Mouse (Mus musculus) left cerebral cortex, postnatal 10 days (tissue): ENCODE measurements at regions not wholly inside any gene's neighbourhood (a gene's known extent, or its start where the extent isn't known, plus 50 kb on each side); places are given as distances from the start of the nearest gene placed in this dataset.

Source experiments
- DNase-seq, 2 experiments: peaks; one replicate each; pipeline ENCODE4 v3.0.0; 2021 to 2022; ENCODE audit warnings: low spot score in 2 of 2, mixed read lengths in 1 of 2; ENCODE audit errors: extremely low spot score in 1 of 2
- intact Hi-C: fragments of 180-260 bp; cut with DNase I; formaldehyde crosslinking; loops from one replicate; pipeline ENCODE4 v1.15.1; 2025

DNA sequence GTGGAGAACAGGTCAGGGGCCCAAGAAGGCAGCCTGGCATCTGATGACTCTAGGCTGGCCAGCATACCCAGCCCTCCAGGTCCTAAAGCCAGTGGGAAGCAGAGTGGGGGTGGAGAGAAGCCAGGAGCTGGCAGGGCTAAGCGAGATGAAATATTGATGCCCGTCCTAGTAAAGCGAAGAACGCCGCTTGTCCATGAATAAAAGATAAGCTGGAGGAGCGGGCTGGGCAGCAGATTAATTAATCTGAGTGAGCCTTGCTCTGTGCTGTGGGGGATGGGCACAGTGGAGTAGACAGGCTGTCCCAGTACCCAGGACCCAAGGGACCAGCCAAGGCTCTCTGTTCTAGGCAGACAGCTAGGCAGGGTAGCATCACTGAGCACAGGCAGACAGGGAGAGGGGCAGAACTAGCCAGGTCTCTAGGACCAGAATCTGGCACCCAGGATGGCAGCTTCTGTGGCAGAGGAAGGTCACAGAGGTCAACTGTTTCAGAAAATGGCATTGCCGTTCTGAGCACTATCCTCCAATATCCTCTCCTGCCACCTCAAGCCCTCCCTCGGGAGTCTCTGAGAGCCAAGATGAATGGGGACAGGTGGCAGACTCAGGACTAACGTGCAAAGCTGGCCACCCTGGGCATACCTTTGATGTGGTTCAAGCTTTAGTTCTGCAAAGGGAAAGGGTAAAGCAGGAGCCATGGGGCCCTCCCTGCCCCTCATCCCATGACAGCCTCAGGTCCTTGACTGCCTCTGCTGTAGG, 73.0 kb upstream of the Thy1 start:
- intact Hi-C loops: loop anchor here (5.0 to 10.0 kb wide), 4 partner anchors 48 to 745 kb away; partner anchors contain the start of gene Nectin1
- DNase-seq: no peak

DNA sequence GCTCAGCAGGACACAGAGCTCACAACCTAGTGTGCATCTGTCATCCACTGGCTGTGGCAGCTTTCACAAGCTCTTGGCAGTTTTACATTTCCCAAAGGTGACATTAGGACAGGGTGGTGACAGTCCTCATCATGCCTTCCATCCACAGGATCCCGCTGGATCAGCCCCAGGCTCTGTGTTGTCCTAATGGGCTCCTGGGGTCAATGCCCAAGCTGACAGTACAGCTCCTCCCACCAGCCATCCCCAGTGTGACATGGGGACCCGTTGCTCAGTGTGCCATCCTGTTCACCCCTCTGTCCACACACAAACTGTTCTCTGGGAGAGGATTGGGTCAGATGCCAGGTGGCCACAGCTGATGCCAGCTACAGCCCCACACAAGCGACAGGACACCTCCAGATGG, 72.3 kb upstream of the Thy1 start:
- intact Hi-C loops: loop anchor here (5.0 to 10.0 kb wide), 4 partner anchors 49 to 746 kb away; partner anchors contain the start of gene Nectin1
- no peak for DNase-seq

DNA sequence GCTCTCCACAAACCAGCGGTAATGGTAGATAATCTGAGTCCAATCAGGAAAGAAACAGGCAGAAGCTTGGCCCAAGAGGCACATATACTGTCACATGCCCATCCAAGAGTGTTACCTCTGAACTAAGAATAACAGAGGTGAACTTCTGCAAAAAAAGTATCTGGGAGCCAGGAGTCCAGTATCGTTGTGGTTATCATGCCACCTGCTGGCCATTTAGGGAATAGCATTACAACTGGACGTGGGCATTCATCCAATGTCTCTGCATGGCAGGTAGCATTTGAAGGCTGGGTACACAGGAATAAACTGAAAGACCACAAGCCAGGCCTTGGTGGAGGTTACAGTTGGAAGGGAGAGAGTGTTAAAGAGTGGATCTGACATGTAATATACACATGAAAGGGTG, 70.9 kb upstream of the Thy1 start:
- peak in 1 of 2 experiments; percentile 60 for DNase-seq
- intact Hi-C loops: loop anchor here (5.0 to 10.0 kb wide), 4 partner anchors 50 to 747 kb away; partner anchors contain the start of gene Nectin1

DNA sequence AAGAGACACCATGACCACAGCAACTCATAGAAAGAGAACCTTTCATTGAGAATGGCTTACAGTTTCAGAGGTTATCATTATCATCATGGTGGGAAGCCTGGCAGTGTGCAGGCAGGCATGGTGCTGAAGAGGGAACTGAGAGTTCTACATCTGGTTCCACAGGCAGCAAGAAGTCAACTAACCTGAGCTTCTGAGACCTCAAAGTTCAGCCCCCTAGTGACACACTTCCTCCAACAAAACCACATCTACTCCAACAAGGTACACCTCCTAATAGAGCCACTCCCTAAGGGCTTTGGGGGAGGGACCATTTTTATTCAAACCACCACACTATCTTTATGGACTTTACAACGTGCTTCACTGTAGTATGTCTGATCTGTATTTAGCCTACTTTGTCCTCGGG, 67.8 kb upstream of the Thy1 start:
- no peak for DNase-seq

DNA sequence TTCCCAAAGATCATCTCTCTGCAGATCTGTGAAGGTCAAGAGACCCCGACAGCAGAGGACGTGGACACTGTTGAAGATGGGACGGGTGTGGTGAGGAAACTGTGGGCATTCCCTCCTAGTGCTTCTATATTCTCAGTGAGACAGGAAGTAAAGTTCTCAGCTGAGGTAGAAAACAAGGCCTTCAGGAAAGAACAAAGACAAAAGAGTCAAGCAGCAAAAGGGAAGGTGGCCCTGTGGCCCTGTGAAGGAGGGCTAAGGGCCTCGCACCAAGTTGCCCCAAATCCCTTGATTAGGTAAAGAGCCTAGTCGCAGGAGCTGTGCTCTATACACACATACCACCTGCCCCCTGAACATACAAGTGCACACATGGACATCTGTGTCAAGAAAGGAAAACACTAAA, 66.8 kb upstream of the Thy1 start:
- DNase-seq: no peak
- intact Hi-C loops: loop anchor here (10.0 kb wide), 1 partner anchor 752 kb away; no protein-coding TSS in a partner anchor

More for the DNA sequence above, 67.8 kb upstream of the Thy1 start:
- intact Hi-C loops: loop anchor here (10.0 kb wide), 1 partner anchor 751 kb away; no protein-coding TSS in a partner anchor

DNA sequence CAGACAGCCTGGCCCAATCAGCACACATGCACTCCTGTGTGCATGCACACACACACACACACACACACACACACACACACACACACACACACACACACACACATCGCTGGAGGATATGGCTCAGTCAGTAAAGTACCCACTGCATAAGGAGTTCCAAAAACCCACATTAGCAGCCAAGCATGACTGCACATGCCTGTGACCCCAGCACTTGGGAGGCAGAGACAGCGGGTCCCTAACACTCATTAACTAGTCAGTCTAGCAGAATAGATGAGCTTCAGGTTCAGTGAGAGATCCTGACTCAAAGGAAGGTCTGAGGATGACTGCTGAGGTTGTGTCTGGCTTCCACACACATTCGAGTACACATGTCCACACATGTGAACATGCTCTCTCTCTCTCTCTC, 65.4 kb upstream of the Thy1 start:
- no peak for DNase-seq
- intact Hi-C loops: loop anchor here (10.0 kb wide), 1 partner anchor 753 kb away; no protein-coding TSS in a partner anchor

DNA sequence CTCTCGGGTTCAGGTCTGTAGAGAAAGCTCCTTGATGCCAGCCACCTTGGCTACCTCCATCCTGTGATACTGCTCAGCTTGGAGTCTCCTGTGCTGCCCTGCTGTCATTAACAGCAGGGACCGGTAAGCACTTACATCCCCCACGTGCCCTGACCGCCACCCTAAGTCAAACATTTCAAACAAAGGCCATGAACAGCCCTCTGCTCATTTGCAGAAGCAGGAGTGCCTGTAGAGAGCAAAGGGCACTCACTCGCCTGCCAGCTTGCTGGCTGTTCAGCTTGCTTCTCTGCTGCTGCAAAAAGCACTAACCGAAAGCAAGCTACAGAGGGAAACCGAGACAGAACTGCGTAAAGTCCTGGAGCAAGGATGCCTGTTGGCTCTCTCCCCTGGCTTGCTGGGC, 61.8 kb upstream of the Thy1 start:
- intact Hi-C loops: loop anchor here (5.0 to 10.0 kb wide), 2 partner anchors 141 to 253 kb away; partner anchors contain the start of gene Cbl
- DNase-seq: no peak

DNA sequence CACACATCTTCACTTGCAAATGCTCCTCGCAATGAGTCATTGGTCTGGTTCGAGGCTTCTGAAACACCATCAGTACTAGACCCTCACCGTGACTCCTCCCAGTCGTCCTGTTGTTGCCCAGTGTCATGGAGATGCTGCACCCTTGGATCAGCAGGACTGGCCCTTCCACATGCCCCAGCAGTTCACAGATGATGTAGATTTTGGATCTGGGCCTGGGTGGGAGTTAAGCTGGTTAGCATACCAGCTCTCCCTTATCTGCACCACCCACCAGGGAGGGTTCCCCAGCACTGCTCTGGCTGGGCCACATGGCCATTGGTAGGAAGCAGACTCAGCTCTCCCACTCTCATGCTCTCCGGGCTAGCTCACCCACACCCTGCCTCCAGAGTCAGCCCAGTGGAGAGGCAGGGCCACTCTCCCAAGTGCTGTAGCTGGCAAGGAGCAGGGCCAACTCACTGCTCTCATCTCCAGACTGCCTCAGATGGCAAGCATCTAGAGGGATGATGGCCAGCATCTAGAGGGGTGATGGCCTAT, 60.8 kb upstream of the Thy1 start:
- no peak for DNase-seq
- intact Hi-C loops: loop anchor here (5.0 to 10.0 kb wide), 2 partner anchors 140 to 252 kb away; partner anchors contain the start of gene Cbl

DNA sequence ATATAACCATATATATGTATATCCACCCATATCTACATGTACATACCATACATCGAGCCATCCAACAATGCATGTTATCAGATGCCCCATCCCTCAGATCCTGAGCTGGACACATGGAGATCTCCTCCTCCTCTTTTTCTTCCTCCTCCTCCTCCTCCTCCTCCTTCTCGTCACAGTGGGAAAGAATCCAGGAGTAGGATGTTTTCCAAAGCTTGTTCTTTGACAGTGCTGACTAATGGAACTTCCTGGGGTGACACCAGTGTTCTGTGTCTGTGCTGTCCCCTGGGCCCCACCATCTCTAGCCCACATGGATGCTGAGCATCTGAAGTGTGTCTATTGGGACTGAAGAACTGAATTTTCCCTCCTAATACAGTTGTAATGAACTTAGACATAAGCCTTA, 60.0 kb upstream of the Thy1 start:
- intact Hi-C loops: loop anchor here (5.0 to 10.0 kb wide), 2 partner anchors 139 to 252 kb away; partner anchors contain the start of gene Cbl

DNA sequence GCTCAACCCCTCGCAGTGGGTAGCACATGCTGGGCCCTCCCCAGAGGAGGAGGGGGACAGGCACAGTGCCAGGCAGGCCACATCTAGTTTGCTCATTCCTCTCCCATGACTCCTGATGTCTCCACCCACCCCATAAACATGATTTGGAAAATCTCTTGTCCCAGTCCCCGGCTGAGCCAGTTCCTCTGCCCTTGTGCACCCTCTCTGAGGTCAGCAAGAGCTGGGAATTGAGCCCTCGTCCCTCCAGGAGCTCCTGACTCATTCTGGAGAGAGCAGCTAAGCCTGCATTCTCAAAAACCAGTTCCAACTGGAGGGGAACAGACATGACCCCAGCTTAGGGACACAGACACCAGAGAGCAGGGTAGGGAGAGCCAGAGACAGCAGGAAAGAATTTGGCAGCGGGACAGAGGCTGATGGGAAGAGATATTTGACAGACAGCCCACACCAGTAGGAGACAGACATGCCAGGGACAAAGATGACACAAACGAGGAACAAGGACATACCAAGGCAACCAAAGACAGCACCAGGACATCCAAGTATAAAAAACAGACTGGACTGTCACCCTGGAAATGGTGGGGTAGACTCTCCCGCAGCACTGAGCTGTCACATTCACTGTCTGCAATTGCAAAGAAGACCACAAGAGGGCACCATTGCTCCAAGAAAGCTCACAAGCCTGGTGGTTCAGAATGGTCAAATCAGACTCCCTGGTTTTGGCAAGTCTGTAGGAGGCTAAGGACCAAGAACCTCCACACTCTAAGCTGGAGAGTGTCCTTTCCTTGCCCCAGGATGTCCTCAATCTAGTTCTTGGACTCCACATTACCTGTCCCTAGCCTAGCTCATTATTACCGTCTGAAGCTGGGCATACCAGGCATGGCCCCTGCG, 58.8 kb upstream of the Thy1 start:
- DNase-seq: peak; percentile 84 to 87
- intact Hi-C loops: loop anchor here (5.0 to 10.0 kb wide), 3 partner anchors 58 to 250 kb away; partner anchors contain the start of genes Cbl and Thy1

More for the DNA sequence above, 60.0 kb upstream of the Thy1 start:
- no peak for DNase-seq

DNA sequence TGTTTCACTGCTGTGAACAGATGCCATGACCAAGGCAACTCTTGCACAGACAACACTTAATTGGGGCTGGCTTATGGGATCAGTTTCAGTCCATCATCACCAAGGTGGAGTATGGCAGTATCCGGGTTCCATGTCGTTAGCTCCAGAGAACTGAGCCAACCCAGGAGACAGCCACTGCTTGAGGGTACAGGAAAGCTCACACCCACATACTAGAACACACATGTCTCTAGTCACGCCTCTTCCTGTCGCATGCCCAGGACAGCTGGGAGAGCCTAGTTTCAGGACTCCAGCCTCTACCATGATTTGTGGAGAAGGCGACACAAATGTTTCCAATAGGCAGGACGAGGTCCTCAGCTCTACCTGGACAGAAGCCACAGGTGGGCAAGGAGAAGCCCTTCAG, 55.2 kb upstream of the Thy1 start:
- DNase-seq: no peak
- intact Hi-C loops: loop anchor here (5.0 to 10.0 kb wide), 2 partner anchors 54 to 247 kb away; partner anchors contain the start of genes Cbl and Thy1

DNA sequence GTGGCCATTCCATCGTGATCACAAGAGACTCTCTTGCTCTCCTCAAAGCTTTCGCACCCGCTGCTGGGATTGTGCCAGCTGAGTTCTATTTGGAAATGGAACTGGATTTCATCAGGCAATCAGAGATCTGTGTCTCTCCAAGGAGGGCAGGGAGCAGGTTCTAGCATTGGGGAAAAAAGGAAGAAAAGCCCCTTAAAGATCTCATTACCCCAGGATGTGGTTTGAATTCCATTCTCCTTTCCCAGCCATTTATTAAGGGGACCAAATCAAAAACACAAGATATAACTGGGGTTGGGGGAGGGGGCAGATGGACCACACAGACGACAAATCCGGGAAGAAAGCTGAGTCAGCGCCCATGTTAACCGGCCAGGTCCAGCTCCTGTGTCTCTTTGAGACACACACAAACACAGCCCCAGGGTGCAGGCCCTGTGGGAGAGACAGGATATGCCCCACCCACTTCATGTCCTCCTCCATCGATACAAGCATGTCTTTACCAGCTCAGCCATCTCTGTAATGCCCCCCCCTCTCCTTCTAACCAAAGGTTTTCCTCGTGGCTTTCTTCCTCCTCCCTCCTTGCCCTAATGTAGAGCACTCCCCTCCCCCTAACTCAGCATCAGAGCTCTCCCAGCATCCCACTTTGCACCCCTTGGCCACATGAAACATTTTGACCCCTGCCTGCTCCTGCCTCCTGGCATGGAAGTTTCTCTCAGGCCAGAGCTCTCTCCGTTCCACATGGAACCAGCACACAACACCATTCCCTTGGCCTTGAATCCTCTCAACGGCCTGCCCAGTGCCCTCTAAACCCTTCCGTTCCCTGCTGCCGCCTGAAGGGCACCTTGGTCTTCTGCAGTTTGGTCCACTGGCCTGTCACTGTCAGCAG, 54.0 kb upstream of the Thy1 start:
- intact Hi-C loops: loop anchor here (5.0 to 10.0 kb wide), 2 partner anchors 53 to 246 kb away; partner anchors contain the start of genes Cbl and Thy1
- peak in 1 of 2 experiments; percentile 60 for DNase-seq

DNA sequence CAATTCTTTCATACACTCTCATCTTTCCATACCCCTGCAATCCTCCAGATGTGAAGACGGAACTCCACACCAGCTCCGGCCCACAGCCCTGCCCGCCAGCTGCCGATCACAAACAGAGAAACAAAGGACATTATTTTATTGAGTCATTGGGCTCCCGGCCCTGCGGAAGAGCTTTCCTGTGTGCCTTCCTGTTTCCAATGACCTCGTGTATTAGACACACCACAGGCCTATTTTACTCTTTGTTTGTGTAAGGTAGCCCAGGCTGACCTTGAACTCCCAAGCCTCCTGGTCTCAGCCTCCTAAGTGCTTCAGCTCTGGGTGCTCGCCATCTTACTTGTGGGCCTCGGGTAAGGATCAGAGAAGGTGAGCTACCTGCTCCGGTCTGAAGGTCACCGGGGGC, 53.1 kb upstream of the Thy1 start:
- no peak for DNase-seq
- intact Hi-C loops: no loop called here

DNA sequence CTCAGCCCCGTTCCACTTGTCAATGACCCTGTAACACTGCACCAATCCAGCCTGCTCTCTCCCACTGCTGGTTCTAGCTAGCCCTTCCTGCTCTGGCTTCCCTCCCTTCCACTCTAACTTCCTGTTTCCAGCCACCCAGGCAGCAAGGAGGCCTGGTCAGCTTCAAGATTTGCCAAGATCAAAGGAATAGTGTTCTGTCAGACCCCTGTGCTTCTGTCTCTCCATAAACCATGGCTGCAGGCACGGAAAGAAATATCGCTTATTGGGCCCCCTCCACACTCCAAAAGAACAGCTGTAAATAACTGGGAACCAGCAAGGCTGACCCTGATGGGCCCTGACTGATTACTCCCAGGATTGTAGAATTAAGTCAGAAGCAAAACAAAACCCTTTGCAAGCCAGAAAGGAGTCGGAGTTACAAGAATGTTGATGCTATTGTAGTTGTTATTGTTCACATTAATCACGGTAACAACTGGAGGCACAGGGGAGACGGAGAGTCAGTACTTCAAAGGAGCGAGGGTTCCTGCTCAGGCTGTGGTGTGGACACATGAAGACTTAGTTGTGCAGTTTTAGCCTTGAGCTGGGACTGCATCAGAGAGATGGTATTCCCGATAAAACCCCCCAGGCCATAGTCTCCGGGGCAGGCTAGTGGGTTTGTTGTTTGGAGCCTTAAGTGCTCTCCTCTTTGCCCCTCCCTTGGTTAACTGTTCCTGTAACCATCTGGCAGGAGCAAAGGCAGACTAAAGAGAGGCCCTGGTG, 49.8 kb upstream of the Thy1 start:
- intact Hi-C loops: no loop called here
- DNase-seq: no peak
